Mouse (Mus musculus) regulatory T cell (primary cell): ENCODE data around the gene Safb.

Experiments used
- in situ Hi-C: fragments of 300-600 bp; cut with MboI, MseI; formaldehyde crosslinking; loops from one replicate; pipeline ENCODE4 v1.15.1; 2025; ENCODE audit warnings: high pct_unique_total_duplicates

Safb gene

DNA sequence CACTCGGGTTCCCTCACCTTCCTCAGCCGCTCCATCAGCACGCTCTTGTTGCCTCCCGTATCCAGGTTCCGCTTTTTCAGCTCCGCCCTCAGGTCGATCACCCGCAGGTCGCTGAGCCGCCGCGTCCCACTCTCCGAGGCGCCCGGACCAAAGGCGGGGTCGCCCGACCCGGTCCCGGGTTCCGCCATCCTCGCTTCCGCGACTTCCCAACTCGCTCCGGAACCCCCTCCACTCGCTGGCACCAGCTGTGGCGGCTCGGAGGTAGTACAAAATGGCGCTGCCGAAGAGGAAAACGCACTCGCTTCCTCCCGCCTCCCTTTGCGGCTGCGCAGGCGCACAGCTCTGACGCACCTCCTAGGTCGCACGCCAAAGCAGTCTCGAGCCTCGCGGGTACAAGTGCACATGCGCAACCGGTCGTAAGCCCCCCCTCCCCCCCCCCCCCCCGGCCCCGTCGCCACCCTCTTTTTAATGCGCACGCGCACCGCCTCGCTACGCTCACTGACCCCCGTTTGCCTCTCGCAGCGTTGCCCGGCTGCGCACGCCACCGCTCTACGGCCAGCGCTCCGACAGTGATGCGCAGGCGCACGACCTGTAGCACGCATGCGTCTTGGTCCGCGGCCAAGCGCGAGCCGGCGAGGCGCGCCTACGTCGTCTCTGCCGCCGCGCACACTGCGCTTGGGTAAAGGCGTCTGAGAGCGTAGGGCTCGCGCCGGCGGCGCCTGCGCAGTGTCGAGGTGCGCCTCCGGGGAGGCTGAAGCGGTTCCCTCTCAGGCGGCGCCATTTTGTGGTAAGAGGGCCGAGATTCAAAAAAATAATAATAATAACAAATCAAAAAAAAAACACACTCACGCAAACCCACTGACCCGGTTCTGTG is at the start of gene Safb, which contains the start of gene Safb2:
Safb (plus strand) TSS at position 569 of the 874 bp plus-strand sequence.
Safb2 (minus strand) TSS at position 329 of the 874 bp plus-strand sequence.
- in situ Hi-C loops, result loop anchor here (10.0 kb wide), 1 partner anchor 540 kb away; the partner anchor contains the start of gene Chaf1a

DNA sequence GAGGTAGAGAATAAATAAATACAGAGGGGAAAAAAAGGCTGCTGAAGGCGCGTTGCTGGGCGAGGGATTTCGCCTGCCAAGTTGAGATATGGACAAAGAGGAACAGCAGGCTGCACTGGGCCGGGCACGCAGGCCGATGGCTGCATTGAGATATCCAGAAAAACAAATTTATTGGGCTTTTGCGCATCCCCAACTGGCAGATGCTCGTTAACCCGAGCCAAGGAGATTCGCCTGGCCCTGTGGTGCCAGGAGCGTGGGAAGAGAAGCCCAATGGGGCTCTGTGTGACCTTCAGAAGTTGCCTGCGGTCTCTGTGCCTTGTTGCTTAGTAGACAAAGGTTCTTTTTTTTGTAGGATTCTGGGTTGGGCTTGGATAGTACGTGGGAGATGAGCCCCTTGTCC is 48.4 kb upstream of the Safb start:
- in situ Hi-C loops, result loop anchor here (10.0 kb wide), 1 partner anchor 319 kb away; no protein-coding TSS in a partner anchor

- in situ Hi-C loops, result loop anchor here (10.0 kb wide), 1 partner anchor 318 kb away; no protein-coding TSS in a partner anchor
Measured at GRCm38 (mm10) chr17:56536874-56537273, 47.8 kb upstream of the Safb start.

DNA sequence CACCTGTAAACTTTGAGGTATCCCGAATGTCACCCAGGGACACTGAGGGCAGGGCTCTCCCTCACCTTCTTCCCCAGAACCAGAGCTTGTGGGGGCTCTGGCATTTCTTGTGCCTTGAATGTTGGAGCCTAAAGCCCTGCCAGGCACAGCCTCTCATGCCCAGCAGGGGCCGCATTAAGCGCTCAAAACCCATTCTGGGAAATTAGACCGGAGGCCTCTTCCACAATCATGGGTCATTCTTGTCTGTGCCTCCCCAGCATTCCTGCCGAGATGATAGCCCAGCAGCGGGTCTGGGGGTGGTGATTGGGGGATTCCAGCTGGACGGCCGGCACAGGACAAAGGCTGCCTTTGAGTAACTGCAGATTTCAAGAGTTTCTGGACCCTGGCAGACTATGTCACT is 46.7 kb upstream of the Safb start:
- in situ Hi-C loops, result loop anchor here (10.0 kb wide), 1 partner anchor 317 kb away; no protein-coding TSS in a partner anchor

DNA sequence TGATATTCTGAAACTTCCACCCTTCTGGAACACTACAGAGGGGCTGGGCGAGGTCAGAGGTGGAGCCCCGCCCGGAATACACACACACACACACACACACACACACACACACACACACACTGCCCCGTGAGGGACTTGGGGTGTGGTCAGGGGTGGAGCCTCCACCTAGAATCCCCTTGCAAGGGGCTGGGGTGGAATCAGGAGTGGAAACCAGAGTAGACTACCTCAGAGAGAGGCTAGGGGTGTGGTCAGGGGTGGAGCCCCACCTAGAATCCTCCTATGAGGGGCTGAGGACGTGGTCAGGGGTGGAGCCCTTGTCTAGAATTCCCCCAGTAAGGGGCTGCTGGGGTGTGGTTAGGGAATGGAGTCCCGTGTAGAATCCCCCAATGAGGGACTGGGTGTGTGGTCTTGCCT is 44.1 kb upstream of the Safb start:
- in situ Hi-C loops, result loop anchor here (5.0 kb wide), 1 partner anchor 48 kb away; no protein-coding TSS in a partner anchor

DNA sequence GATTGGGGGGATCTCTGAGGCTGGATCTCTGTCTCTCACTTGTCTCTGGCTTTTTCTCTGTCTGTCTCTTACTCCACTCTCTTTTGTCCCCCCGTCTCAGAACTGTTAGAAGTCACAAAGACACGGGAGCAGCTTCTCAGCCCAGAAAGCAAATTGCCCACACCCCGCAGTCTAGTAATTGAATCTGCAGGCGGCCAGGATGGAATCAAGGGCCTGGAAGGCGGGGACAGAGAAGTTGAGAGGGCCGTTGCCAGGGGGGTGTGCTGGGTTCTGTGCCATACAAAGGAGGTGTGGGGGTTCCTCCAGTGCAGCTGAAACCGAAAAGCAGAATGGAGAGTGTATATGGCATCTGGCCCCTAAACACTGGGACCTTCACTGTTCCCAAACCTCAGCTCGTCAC is 41.9 kb upstream of the Safb start:
- in situ Hi-C loops, result loop anchor here (5.0 kb wide), 1 partner anchor 50 kb away; no protein-coding TSS in a partner anchor

GRCm38 (mm10) chr17:56543684-56544224 is 40.9 kb upstream of the Safb start:
- in situ Hi-C loops, result loop anchor here (5.0 kb wide), 1 partner anchor 51 kb away; no protein-coding TSS in a partner anchor

DNA sequence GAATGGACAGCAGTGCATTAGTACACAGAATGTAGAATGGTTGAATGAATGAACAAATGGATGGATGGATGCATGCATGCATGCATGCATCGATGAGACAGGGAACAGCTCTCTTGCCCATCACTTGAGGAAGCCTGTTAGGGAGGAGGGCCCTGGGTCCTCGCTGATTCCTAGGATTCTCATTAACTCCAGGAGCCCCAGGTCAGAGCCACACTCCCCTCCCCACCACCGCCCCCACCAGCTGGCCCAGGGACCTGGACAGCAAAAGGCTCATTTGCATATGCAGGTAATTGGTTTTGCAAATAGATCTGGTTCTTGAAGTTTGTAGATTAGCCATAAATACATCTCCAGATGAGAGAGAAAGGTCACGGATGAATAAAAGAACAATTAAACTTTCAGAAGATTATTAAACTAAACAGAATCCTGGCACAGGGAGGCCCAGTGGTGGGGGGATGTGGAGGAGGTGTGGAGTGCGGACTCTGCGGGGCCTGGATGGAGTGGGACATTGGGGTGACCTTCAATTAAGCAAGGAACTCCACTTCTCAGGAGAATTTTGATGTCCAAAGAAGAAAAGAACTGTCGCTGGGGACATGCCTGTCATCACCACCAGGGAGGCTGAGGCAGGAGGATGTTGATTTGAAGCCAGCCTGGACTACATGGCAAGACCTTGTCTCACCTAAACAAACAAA is 39.8 kb upstream of the Safb start:
- in situ Hi-C loops, result loop anchor here (5.0 kb wide), 1 partner anchor 53 kb away; no protein-coding TSS in a partner anchor

DNA sequence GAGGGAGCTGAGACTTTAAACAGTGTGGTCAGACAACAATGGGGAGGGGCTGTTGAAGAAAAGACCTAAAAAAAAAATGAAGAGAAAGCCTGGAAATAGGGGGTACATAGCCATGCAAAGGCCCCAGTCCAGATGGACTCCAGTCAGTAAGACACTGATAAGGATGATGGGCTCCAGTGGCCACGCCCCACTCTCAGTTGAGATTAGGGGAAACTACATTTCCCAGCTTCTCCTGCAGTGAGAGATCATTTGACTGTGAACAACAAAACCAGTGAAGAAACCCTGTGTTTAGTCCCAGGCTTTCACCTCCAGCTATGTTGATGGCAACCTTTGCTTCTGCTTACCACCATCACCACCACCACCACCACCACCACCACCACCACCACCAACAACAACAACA is 38.7 kb upstream of the Safb start:
- in situ Hi-C loops, result no loop called here

DNA sequence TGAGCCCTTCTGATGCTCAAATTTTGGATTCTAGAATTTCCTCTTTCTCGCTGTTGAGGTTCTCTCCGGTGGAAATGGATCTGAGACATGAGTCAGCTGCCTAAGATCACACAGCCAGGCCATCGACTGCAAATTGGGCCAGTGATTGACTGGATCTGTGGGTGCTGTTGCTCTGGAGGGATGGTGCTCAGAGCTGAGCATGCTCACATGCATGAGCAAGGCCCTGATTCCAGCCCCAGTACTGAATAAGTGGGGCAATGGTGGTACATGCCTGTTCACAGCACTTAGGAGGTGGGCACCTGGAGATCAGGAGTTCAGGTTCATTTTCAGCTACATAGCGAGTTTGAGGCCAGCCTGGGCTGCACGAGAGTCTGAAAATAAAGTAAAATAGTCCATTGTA is 38.0 kb upstream of the Safb start:
- in situ Hi-C loops, result no loop called here

- in situ Hi-C loops, result no loop called here
Measured at GRCm38 (mm10) chr17:56547116-56547845, 37.3 kb upstream of the Safb start.

DNA sequence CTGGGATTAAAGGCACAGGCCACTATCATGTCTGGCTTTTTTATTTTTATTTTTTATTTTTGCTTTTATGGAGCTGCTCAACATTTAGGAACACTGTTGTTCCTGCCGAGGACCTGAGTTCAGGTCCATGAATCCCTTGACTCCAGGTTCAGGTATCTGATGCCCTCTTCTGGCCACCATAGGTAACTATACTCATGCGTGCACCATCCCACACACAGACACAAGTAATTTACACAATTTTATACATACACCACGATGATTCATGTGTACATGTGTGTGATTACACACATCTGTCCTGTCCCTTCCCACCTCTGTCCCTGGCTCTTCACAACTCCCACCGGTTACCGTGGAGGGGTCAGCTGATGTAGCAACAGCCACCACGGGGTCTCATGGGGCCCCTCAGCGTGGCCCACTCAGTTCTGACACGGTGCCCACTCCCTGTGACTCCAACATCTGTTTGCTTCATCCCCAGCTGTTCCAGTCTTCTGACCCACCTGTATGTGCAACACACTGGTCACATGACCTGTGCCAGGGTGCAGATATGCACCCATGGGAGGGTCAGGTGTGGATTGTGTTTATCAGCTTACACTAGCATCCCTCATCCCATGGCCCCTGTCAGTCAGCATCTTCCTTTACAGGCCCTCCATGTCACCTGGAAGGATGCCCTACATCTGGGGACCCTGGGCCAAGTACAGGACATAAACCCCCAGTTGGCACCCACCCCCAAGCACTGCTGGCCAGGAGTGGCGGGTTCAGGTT is 36.6 kb upstream of the Safb start:
- in situ Hi-C loops, result no loop called here

- in situ Hi-C loops, result no loop called here
Measured at GRCm38 (mm10) chr17:56548605-56549105, 36.0 kb upstream of the Safb start.

- in situ Hi-C loops, result loop anchor here (5.0 kb wide), 2 partner anchors 129 to 194 kb away; no protein-coding TSS in a partner anchor
Measured at GRCm38 (mm10) chr17:56550784-56551475, 33.7 kb upstream of the Safb start.

GRCm38 (mm10) chr17:56551841-56552581 is 32.6 kb upstream of the Safb start:
- in situ Hi-C loops, result loop anchor here (5.0 kb wide), 2 partner anchors 130 to 195 kb away; no protein-coding TSS in a partner anchor

DNA sequence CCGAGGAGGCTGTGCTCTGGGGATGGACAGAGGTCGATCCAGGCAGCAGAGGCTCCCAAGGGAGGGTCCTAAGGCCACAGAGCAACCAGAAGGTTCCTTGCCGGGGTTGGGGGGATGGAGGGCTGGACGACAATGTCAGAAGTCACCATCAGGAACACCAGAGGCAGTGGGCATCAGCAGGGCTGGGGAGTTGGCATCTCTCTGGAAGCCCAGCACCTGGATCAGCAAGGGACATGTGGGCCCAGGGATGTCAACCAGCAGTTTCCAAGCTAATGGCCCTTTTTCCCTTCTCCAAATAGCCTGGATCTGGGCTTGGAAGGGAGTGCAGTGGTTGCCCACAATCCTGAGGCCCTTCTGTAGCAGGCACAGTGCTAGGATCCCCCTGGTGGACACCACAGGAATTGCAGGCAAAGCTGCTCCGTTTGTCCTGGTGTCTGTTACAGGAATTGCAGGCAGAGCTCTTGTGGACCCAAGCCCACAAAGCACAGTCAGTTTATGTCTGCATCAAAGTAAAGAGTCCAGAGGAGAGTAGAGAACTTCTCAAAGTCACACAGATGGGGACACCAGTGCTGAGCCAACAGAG is 31.8 kb upstream of the Safb start:
- in situ Hi-C loops, result loop anchor here (5.0 kb wide), 2 partner anchors 131 to 196 kb away; no protein-coding TSS in a partner anchor

GRCm38 (mm10) chr17:56554122-56554551 is 30.5 kb upstream of the Safb start, which contains the start of gene Gm20219:
Gene Gm20219, minus strand, starts transcription at chr17:56554387.
- in situ Hi-C loops, result loop anchor here (5.0 kb wide), 2 partner anchors 132 to 197 kb away; no protein-coding TSS in a partner anchor

DNA sequence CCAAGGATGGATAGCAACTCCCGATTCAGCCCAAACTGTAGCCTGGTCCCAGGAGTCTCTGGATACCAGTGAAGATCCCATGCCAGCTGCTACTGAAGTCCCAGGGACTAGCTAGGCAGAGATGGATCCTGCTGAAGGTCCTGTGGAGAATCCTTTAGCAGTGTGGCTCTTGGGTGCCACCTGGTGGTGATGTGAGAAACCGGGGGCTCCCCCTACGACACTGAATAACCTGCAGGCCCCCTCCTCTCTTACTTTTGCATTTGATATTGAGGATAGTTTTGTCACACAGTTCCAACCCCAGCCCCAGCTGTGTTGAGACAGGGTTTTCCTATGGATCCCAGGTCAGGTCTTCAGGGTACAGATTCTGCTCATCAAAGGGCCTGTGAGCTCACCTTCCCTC is 26.2 kb upstream of the Safb start:
- in situ Hi-C loops, result no loop called here
